ENCODE assay signal across 8 mouse cellular contexts in the genomic region with DNA sequence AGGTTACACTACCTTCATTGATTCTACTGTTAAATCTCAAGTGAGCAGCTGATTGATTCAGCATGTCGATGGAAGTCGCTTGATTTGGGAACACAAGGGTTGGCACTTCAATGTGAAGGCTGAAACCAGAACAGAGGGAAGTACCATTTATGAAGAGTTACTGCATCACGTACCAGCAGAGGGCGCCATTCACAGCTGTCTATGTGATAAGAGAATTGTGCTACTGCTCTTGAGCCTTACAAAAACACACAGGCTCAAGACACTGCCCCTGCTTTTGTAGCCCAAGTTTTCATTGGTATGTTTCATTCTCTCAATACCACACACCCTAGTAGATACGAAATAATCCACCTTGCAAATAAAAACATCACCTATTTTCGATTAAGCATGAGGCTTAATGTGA.
DNase-seq lines count a peak whose midpoint lies in the region; ATAC-seq lines count a peak whose summit lies in the region.

No protein-coding gene starts in this region.

- intact Hi-C loops in left cerebral cortex, postnatal 14 days (cut with DNase I): loop anchor here (5.0 kb wide), 1 partner anchor 228 kb away; no protein-coding TSS in a partner anchor

- no peak overlapping the region for H3K4me2 ChIP-seq in hindbrain, embryonic 14.5 days (replicated peaks)

- no peak overlapping the region for H3K4me3 ChIP-seq in heart, embryonic 10.5 days
- no peak overlapping the region for H3K4me3 ChIP-seq in hindbrain, embryonic 14.5 days (replicated peaks; ENCODE audit: low read length)

- ATAC-seq in hindbrain, embryonic 14.5 days (ENCODE audit: low FRiP score): no peak

- no peak overlapping the region for H3K9ac ChIP-seq in hindbrain, embryonic 14.5 days

- DNase-seq in heart, embryonic 10.5 days (ENCODE audit: low spot score): peak; percentile 76
- no peak for DNase-seq in heart, adult 11 months
- peak; percentile 5 for DNase-seq in adipocyte (ENCODE audit: low spot score)
- peak; percentile 88 for DNase-seq in embryo, embryonic 10 days (ENCODE audit: low spot score)
- peak; percentile 74 for DNase-seq in hindbrain, embryonic 14.5 days (ENCODE audit: low spot score)
- DNase-seq in left cerebral cortex, postnatal 14 days (ENCODE audit: low spot score in 2 of 2): peak; percentile 48 to 65
- peak; percentile 86 for DNase-seq in retina, embryonic 14.5 days (ENCODE audit: low spot score)
- no peak for DNase-seq in MN1 (ENCODE audit: low spot score)

- no peak overlapping the region for H3K27ac ChIP-seq in heart, embryonic 10.5 days
- H3K27ac ChIP-seq in hindbrain, embryonic 14.5 days: peak overlapping the region; percentile 16; the same call in 1 of the 2 replicates

- H3K36me3 ChIP-seq in heart, embryonic 10.5 days: no peaks in the 10 kb centered on the region
- no peaks in the 10 kb centered on the region for H3K36me3 ChIP-seq in hindbrain, embryonic 14.5 days (replicated peaks; ENCODE audit: control insufficient read depth, insufficient read depth)

- WGBS in heart, embryonic 10.5 days: 35% methylated on average over 6 of the region's 6 CpGs
- 38% methylated on average over 6 of the region's 6 CpGs for WGBS in hindbrain, embryonic 14.5 days

- no peaks in the 10 kb centered on the region for H3K4me1 ChIP-seq in heart, embryonic 10.5 days
- no peaks in the 10 kb centered on the region for H3K4me1 ChIP-seq in hindbrain, embryonic 14.5 days (replicated peaks; ENCODE audit: control insufficient read depth, insufficient read depth, low read length)

- H3K27me3 ChIP-seq in heart, embryonic 10.5 days (ENCODE audit: insufficient read depth, poor library complexity, severe bottlenecking): no peaks in the 10 kb centered on the region
- H3K27me3 ChIP-seq in hindbrain, embryonic 14.5 days (ENCODE audit: control insufficient read depth, insufficient read depth, low read length): no peaks in the 10 kb centered on the region

- no peaks in the 10 kb centered on the region for H3K9me3 ChIP-seq in heart, embryonic 10.5 days
- H3K9me3 ChIP-seq in hindbrain, embryonic 14.5 days (ENCODE audit: control insufficient read depth, low read length): no peaks in the 10 kb centered on the region

Comparison
In these comparisons a context has a peak if more than half of its experiments do, and no peak if none do; other contexts are left out.
1. DNase-seq: peak in heart, embryonic 10.5 days (single experiment), adipocyte (single experiment), embryo, embryonic 10 days (single experiment), hindbrain, embryonic 14.5 days (single experiment), left cerebral cortex, postnatal 14 days (2 of 2) and retina, embryonic 14.5 days (single experiment); none in heart, adult 11 months (single experiment) and MN1 (single experiment).